Mouse (Mus musculus) CH12.LX (cell line): ENCODE measurements around the gene Atp8a2. TPM values are rescaled to one million over a fixed set of nuclear protein-coding genes. Genes with fewer than 3 reads are reported as not detected.

Experiments
- DNase-seq: peaks from one replicate; pipeline ENCODE4 v3.0.0-alpha.2; 2013; ENCODE audit errors: extremely low read depth
- H3K27ac ChIP-seq: 2 replicates; pipeline ENCODE4 v1.5.1; 2012; ENCODE audit warnings: low read depth, mild to moderate bottlenecking, control low read depth, moderate library complexity; ENCODE audit not compliant: insufficient read depth
- H3K27me3 ChIP-seq: replicated peaks from 2 replicates; pipeline ENCODE3; 2012; ENCODE audit warnings: inconsistent platforms
- H3K36me3 ChIP-seq, 2 experiments: replicated peaks in 1 of 2; 2 replicates each; pipeline versions ENCODE3 to v1.6.1; 2012; ENCODE audit warnings: inconsistent platforms in 1 of 2, low read length in 1 of 2, mild to moderate bottlenecking in 1 of 2, mixed read lengths in 1 of 2, moderate library complexity in 1 of 2; ENCODE audit not compliant: control insufficient read depth in 1 of 2, insufficient read depth in 1 of 2
- H3K4me1 ChIP-seq, 2 experiments: 2 replicates each; pipeline ENCODE4 v1.6.1; 2012; ENCODE audit warnings: inconsistent platforms in 1 of 2, moderate library complexity in 1 of 2; ENCODE audit not compliant: insufficient read depth in 2 of 2, control insufficient read depth in 1 of 2
- H3K4me2 ChIP-seq: 2 replicates; pipeline ENCODE4 v1.6.1; 2012; ENCODE audit warnings: low read depth, mild to moderate bottlenecking, control low read depth; ENCODE audit not compliant: poor library complexity, insufficient read depth, severe bottlenecking
- H3K4me3 ChIP-seq, 3 experiments: fragments of 150-350 bp in 1 of 3; sonication (generic) in 1 of 3; replicated peaks in 1 of 3; 2 replicates each; pipeline versions ENCODE3 to v1.5.1; 2011 to 2012; ENCODE audit warnings: low read depth in 2 of 3, low read length in 2 of 3, mild to moderate bottlenecking in 2 of 3, moderate library complexity in 2 of 3, control low read depth in 1 of 3, improper control_type of control experiment in 1 of 3, inconsistent platforms in 1 of 3, mixed read lengths in 1 of 3; ENCODE audit not compliant: poor library complexity in 1 of 3
- H3K79me2 ChIP-seq: replicated peaks from 2 replicates; pipeline ENCODE4 v1.6.1; 2012; ENCODE audit warnings: mild to moderate bottlenecking, moderate library complexity; ENCODE audit not compliant: control insufficient read depth, poor library complexity, insufficient read depth, severe bottlenecking; ENCODE audit errors: extremely low read depth
- H3K9ac ChIP-seq: 2 replicates; pipeline ENCODE4 v1.6.1; 2012; ENCODE audit warnings: low read depth, mild to moderate bottlenecking, control low read depth, moderate library complexity; ENCODE audit not compliant: insufficient read depth
- H3K9me3 ChIP-seq: replicated peaks from 2 replicates; pipeline ENCODE3; 2012; ENCODE audit warnings: low read length, inconsistent platforms, mixed read lengths
- BHLHE40 ChIP-seq: IDR thresholded peaks from 2 replicates; pipeline ENCODE4 v1.6.1; 2011; ENCODE audit warnings: mild to moderate bottlenecking, low read depth, low read length, improper control_type of control experiment
- CHD2 ChIP-seq: IDR thresholded peaks from 2 replicates; pipeline ENCODE4 v1.6.1; 2011; ENCODE audit warnings: low read length, improper control_type of control experiment
- E2F4 ChIP-seq: IDR thresholded peaks from 2 replicates; pipeline ENCODE4 v1.6.1; 2011; ENCODE audit warnings: low read depth, low read length, improper control_type of control experiment; ENCODE audit not compliant: insufficient replicate concordance
- EP300 ChIP-seq: IDR thresholded peaks from 2 replicates; pipeline ENCODE4 v1.6.1; 2011; ENCODE audit warnings: low read length, improper control_type of control experiment
- GABPA ChIP-seq: IDR thresholded peaks from 2 replicates; pipeline ENCODE4 v1.6.1; 2012; ENCODE audit warnings: low read depth, low read length, improper control_type of control experiment, inconsistent platforms; ENCODE audit not compliant: insufficient replicate concordance
- HCFC1 ChIP-seq: IDR thresholded peaks from 2 replicates; pipeline ENCODE4 v1.6.1; 2012; ENCODE audit warnings: low read depth, mild to moderate bottlenecking, inconsistent platforms, low read length, improper control_type of control experiment
- IRF4 ChIP-seq: IDR thresholded peaks from 2 replicates; pipeline ENCODE4 v1.6.1; 2014; ENCODE audit warnings: low read depth, mild to moderate bottlenecking, inconsistent platforms, low read length, improper control_type of control experiment
- JUN ChIP-seq: IDR thresholded peaks from 2 replicates; pipeline ENCODE4 v1.6.1; 2011; ENCODE audit warnings: low read depth, mild to moderate bottlenecking, low read length, improper control_type of control experiment, moderate library complexity; ENCODE audit not compliant: insufficient read depth
- MAFK ChIP-seq: IDR thresholded peaks from 2 replicates; pipeline ENCODE4 v1.6.1; 2011; ENCODE audit warnings: low read length, improper control_type of control experiment; ENCODE audit not compliant: insufficient replicate concordance
- MAX ChIP-seq: IDR thresholded peaks from 2 replicates; pipeline ENCODE4 v1.6.1; 2011; ENCODE audit warnings: low read length, improper control_type of control experiment
- MEF2A ChIP-seq: IDR thresholded peaks from 2 replicates; pipeline ENCODE4 v1.6.1; 2014; ENCODE audit warnings: low read depth, mild to moderate bottlenecking, inconsistent platforms, low read length, improper control_type of control experiment, borderline replicate concordance
- MXI1 ChIP-seq: IDR thresholded peaks from 2 replicates; pipeline ENCODE4 v1.6.1; 2011; ENCODE audit warnings: mild to moderate bottlenecking, low read depth, low read length, improper control_type of control experiment
- MYC ChIP-seq: IDR thresholded peaks from 2 replicates; pipeline ENCODE4 v1.6.1; 2011; ENCODE audit warnings: low read depth, mild to moderate bottlenecking, improper control_type of control experiment, low read length
- NELFE ChIP-seq: IDR thresholded peaks from 2 replicates; pipeline ENCODE4 v1.6.1; 2011; ENCODE audit warnings: low read depth, low read length, improper control_type of control experiment
- NRF1 ChIP-seq: IDR thresholded peaks from 2 replicates; pipeline ENCODE4 v1.6.1; 2014; ENCODE audit warnings: low read depth, mild to moderate bottlenecking, inconsistent platforms, low read length, improper control_type of control experiment, moderate library complexity
- PAX5 ChIP-seq: IDR thresholded peaks from 2 replicates; pipeline ENCODE4 v1.6.1; 2012; ENCODE audit warnings: low read length, inconsistent platforms, mixed read lengths
- POLR2AphosphoS2 ChIP-seq: IDR thresholded peaks from 2 replicates; pipeline ENCODE4 v1.6.1; 2011; ENCODE audit warnings: low read depth, low read length, improper control_type of control experiment
- SIN3A ChIP-seq: IDR thresholded peaks from 2 replicates; pipeline ENCODE4 v1.6.1; 2012; ENCODE audit warnings: low read length, improper control_type of control experiment, inconsistent platforms
- SMC3 ChIP-seq: IDR thresholded peaks from 2 replicates; pipeline ENCODE4 v1.6.1; 2011; ENCODE audit warnings: low read depth, low read length, improper control_type of control experiment
- TBP ChIP-seq: conservative IDR thresholded peaks from 2 replicates; pipeline ENCODE4 v1.6.1; 2011; ENCODE audit warnings: low read depth, low read length, improper control_type of control experiment
- TCF12 ChIP-seq: IDR thresholded peaks from 2 replicates; pipeline ENCODE4 v1.6.1; 2014; ENCODE audit warnings: low read depth, mild to moderate bottlenecking, inconsistent platforms, low read length, improper control_type of control experiment
- USF1 ChIP-seq: IDR thresholded peaks from 2 replicates; pipeline ENCODE4 v1.6.1; 2014; ENCODE audit warnings: low read depth, mild to moderate bottlenecking, inconsistent platforms, low read length, improper control_type of control experiment
- USF2 ChIP-seq: conservative IDR thresholded peaks from 2 replicates; pipeline ENCODE4 v1.6.1; 2011; ENCODE audit warnings: low read depth, low read length, improper control_type of control experiment
- ZKSCAN1 ChIP-seq: IDR thresholded peaks from 2 replicates; pipeline ENCODE4 v1.6.1; 2012; ENCODE audit warnings: low read depth, inconsistent platforms, low read length, improper control_type of control experiment, borderline replicate concordance
- ZNF384 ChIP-seq: IDR thresholded peaks from 2 replicates; pipeline ENCODE4 v1.6.1; 2012; ENCODE audit warnings: low read depth, low read length, improper control_type of control experiment, inconsistent platforms
- dilution Hi-C: fragments of 300-500 bp; cut with MboI; formaldehyde crosslinking; loops from 2 replicates; pipeline ENCODE4 v1.14.3; 2020; ENCODE audit warnings: low sequenced_read_pairs; ENCODE audit not compliant: extremely low pct_unique_long_range_greater_than_20kb, extremely low pct_ligation_motif_present
- in situ Hi-C: fragments of 300-500 bp; cut with MboI; formaldehyde crosslinking; loops from 3 replicates; pipeline ENCODE4 v1.14.3; 2019; ENCODE audit warnings: low sequenced_read_pairs, low pct_ligation_motif_present, low pct_unique_long_range_greater_than_20kb, mixed read lengths
- polyA plus RNA-seq: library from polyadenylated mRNA; unstranded; fragments of >175 nt; gene quantifications from 2 replicates; pipeline ENCODE4 v1.2.1, GENCODE M21; 2012; ENCODE audit warnings: low read depth; ENCODE audit not compliant: insufficient read length
- total RNA-seq, 2 experiments: library from RNA; depleted of rRNA; stranded (reverse); fragments of 300-350 nt in 1 of 2; fragments of >200 nt in 1 of 2; gene quantifications; 2 replicates each; pipeline ENCODE4 v1.2.3; 2012 to 2014

Gene Atp8a2
- total and polyA plus RNA-seq, 3 experiments = 0.15 to 0.29 (median 0.21) TPM

DNA sequence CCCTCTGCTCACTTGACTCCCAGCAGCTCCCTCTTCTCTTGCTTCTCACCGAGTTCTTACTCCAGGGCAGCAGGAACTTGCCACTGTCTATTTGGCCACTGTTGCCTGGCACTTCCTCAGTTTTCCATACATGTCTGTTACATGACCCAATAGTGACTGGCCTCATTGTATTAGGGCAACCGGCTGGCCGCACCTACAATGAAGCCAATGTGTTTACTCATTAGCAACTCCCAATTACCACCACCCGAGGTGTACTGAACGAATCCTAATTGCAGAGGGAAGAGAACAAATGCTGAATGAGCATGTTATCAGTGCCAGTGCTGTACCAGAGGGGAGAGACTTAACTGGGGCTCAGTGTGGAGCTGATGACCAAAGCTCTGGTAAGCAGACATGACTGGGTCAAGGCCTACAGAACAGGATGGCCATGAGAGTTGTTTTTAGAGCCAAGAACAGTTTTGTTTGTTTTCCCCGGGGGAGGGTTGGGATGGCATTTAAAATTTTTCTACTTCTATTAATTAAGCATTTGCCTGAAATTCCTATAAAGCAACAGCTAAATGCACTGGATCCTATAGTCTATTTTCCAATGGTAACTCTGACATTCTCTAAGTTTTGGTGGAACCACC lies 524.0 kb downstream of the Atp8a2 start:
- H3K79me2 ChIP-seq = no peaks in the 10 kb centered on the region
- no peak for TF ChIP-seq MAX
- TF ChIP-seq USF1 = no peak
- no peak for TF ChIP-seq GABPA
- no peak for TF ChIP-seq HCFC1
- TF ChIP-seq NRF1 = no peak
- TF ChIP-seq SMC3 = no peak
- no peak for TF ChIP-seq MAFK
- TF ChIP-seq EP300 = no peak
- TF ChIP-seq ZNF384 = no peak
- no peak for TF ChIP-seq ZKSCAN1
- TF ChIP-seq SIN3A = no peak
- no peak for TF ChIP-seq TCF12
- no peak for TF ChIP-seq TBP
- TF ChIP-seq NELFE = no peak
- no peak for TF ChIP-seq USF2
- no peak for TF ChIP-seq PAX5
- TF ChIP-seq IRF4 = no peak
- no peak overlapping the region for H3K4me3 ChIP-seq
- H3K27me3 ChIP-seq = no peaks in the 10 kb centered on the region
- H3K9ac ChIP-seq = no peak overlapping the region
- H3K27ac ChIP-seq = no peak overlapping the region
- in situ Hi-C loops = no loop called here
- no peaks in the 10 kb centered on the region for H3K36me3 ChIP-seq
- no peak overlapping the region for H3K4me2 ChIP-seq
- no peaks in the 10 kb centered on the region for H3K9me3 ChIP-seq
- dilution Hi-C loops = no loop called here
- no peak for DNase-seq
- H3K4me1 ChIP-seq = peaks cover 5 to 23% of the 10 kb centered on the region in 2 experiments; a peak in 2 of 4 replicates

DNA sequence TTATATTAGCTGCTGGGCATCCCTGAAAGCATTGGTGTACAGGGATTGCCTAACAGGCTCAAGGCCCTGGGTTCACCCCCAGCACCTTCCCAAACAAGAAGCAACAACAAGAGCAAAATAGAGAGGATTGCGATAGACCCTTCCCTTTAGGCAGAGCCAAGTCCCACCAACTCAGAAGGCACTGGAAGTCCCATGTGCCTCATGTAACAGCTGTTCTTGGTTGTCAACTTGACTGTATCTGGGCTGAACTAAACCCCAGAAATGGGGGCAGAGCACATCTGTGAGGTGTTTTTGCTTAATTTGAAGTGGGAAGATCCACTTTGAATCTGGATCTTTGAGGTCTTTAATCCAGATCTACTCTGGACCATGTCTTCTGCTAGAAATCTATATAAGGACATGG lies 539.9 kb downstream of the Atp8a2 start:
- TF ChIP-seq MYC = no peak
- no peak for TF ChIP-seq SMC3
- TF ChIP-seq BHLHE40 = no peak
- no peak for TF ChIP-seq IRF4
- TF ChIP-seq TBP = no peak
- no peak for TF ChIP-seq USF2
- no peak for TF ChIP-seq POLR2AphosphoS2
- no peak for TF ChIP-seq E2F4
- no peak for TF ChIP-seq TCF12
- TF ChIP-seq CHD2 = no peak
- no peak for TF ChIP-seq JUN
- TF ChIP-seq MEF2A = no peak
- no peak for TF ChIP-seq SIN3A
- TF ChIP-seq MXI1 = no peak
- TF ChIP-seq ZNF384 = no peak
- no peaks in the 10 kb centered on the region for H3K36me3 ChIP-seq
- H3K4me2 ChIP-seq = no peak overlapping the region
- H3K79me2 ChIP-seq = no peaks in the 10 kb centered on the region
- H3K4me1 ChIP-seq = no peaks in the 10 kb centered on the region
- no peaks in the 10 kb centered on the region for H3K27me3 ChIP-seq
- H3K9me3 ChIP-seq = no peaks in the 10 kb centered on the region
- in situ Hi-C loops = no loop called here
- no peak for DNase-seq
- no peak overlapping the region for H3K4me3 ChIP-seq
- no peak overlapping the region for H3K27ac ChIP-seq
- no peak overlapping the region for H3K9ac ChIP-seq
- dilution Hi-C loops = no loop called here
